10 mouse cellular contexts compared by ENCODE assay signal in genomic region chr3:107582875-107583767, GRCm38 (mm10). TPM values are rescaled to one million over a fixed set of nuclear protein-coding genes. Genes with fewer than 3 reads are reported as not detected.
DNase-seq lines count a peak whose midpoint lies in the region; ATAC-seq and TF ChIP-seq lines count a peak whose summit lies in the region.
"Had no signal": no experiment of that assay in that cellular context is flagged by ENCODE, and none has a peak within 500 bp of the region (broad histone marks: within the 10 kb centered on the region; RNA-seq: fewer than 3 reads in every experiment).

No protein-coding gene starts in this region.

- peaks cover 84% of the 10 kb centered on the region for H3K27me3 ChIP-seq in heart, embryonic 16.5 days (ENCODE audit: control insufficient read depth, insufficient read depth, low read length)
- peaks cover 57% of the 10 kb centered on the region for H3K27me3 ChIP-seq in small intestine, adult 2 months (ENCODE audit: control insufficient read depth, insufficient read depth, low read length)

- H3K9me3 ChIP-seq in heart, embryonic 16.5 days (replicated peaks; ENCODE audit: control insufficient read depth, low read length) = no peaks in the 10 kb centered on the region

- peak; percentile 41 for DNase-seq in adrenal gland, postnatal 14 days
- DNase-seq in adrenal gland, adult 8-10 months = no peak
- DNase-seq in R1 (ENCODE audit: low read depth, low spot score) (peak; percentile 32), liver (peak; percentile 4)
- no peak for DNase-seq in layer of hippocampus, adult 11-12 months (ENCODE audit: low spot score)

- peaks cover 7% of the 10 kb centered on the region; the same call in 1 of the 2 replicates for H3K4me1 ChIP-seq in heart, embryonic 16.5 days (ENCODE audit: control insufficient read depth, insufficient read depth, low read length)
- peaks cover 5% of the 10 kb centered on the region for H3K4me1 ChIP-seq in small intestine, adult 2 months (ENCODE audit: control insufficient read depth, insufficient read depth, insufficient read length, low read length)

- ATAC-seq in heart, embryonic 16.5 days (replicated peaks; ENCODE audit: extremely low read depth, insufficient read depth, low FRiP score) = no peak
- no peak for ATAC-seq in megakaryocyte progenitor cell, adult 5-6 weeks (replicated peaks; ENCODE audit: poor library complexity)

- peak overlapping the region; percentile 54 for H3K4me3 ChIP-seq in heart, embryonic 16.5 days (ENCODE audit: low read length)
- H3K4me3 ChIP-seq in small intestine, adult 2 months (ENCODE audit: low read depth, low read length) = peak overlapping the region; percentile 40

- peak overlapping the region; percentile 77 for H3K4me2 ChIP-seq in heart, embryonic 16.5 days (ENCODE audit: low read depth, low read length)

- peak overlapping the region; percentile 57 for H3K9ac ChIP-seq in heart, embryonic 16.5 days (ENCODE audit: low read length)

- 2% methylated on average over 65 of the region's 65 CpGs for WGBS in heart, embryonic 16.5 days
- 3% methylated on average over 65 of the region's 65 CpGs for WGBS in small intestine, adult 2 months

- H3K36me3 ChIP-seq in heart, embryonic 16.5 days (ENCODE audit: control insufficient read depth, insufficient read depth) = no peaks in the 10 kb centered on the region
- no peaks in the 10 kb centered on the region for H3K36me3 ChIP-seq in small intestine, adult 2 months (ENCODE audit: control insufficient read depth, insufficient read depth, low read length)

- TF ChIP-seq CTCF in small intestine, adult 2 months (IDR thresholded peaks at IDR 0.05; ENCODE audit: extremely low read depth, insufficient read length, insufficient replicate concordance, low read depth, low read length) = no peak

- H3K27ac ChIP-seq in heart, embryonic 16.5 days (ENCODE audit: low read length) = no peak overlapping the region
- H3K27ac ChIP-seq in small intestine, adult 2 months (ENCODE audit: insufficient read depth, low read depth, low read length) = no peak overlapping the region

- TF ChIP-seq POLR2A in small intestine, adult 2 months (IDR thresholded peaks at IDR 0.05; ENCODE audit: low read depth, low read length) = no peak

RNA-seq across cellular contexts. Expression of gene Alx3, which starts 11.7 kb away (rescaled TPM):
- total RNA-seq in adrenal gland, postnatal 14 days (2021) = not detected in 2 replicates
- not detected for total RNA-seq in adrenal gland, adult 8-10 months (2022)
- 0.10 and 0.26 TPM in 2 replicates for polyA plus RNA-seq in heart, embryonic 16.5 days (2015; fragmentation: Nextera tagmentation; extraction: Ambion mirVana)
- polyA plus RNA-seq in small intestine, adult 2 months (2012; rRNA removed) = not detected in 2 replicates
- total RNA-seq in megakaryocyte progenitor cell, adult 5-6 weeks (2015) = not detected in 2 replicates
- not detected in 2 replicates for total RNA-seq in megakaryocyte progenitor cell, adult 5-6 weeks (2017)
- polyA plus RNA-seq: spleen, adult 2 months had no signal

RNA-seq across cellular contexts. Expression of gene Ubl4b, which starts 28.2 kb away (rescaled TPM):
- total RNA-seq in adrenal gland, postnatal 14 days (2021) = not detected in 2 replicates
- total RNA-seq in adrenal gland, adult 8-10 months (2022) = not detected
- 0.11 TPM in 1 of 2 replicates, not detected in the other for polyA plus RNA-seq in heart, embryonic 16.5 days (2015; fragmentation: Nextera tagmentation; extraction: Ambion mirVana)
- polyA plus RNA-seq in small intestine, adult 2 months (2012; rRNA removed) = not detected in 2 replicates
- not detected in 2 replicates for total RNA-seq in megakaryocyte progenitor cell, adult 5-6 weeks (2015)
- not detected in 2 replicates for total RNA-seq in megakaryocyte progenitor cell, adult 5-6 weeks (2017)
- polyA plus RNA-seq: cortical plate, adult 2 months; spleen, adult 2 months had no signal

RNA-seq across cellular contexts. Expression of gene Gm10961, which starts 48.0 kb away (rescaled TPM):
- total RNA-seq in adrenal gland, postnatal 14 days (2021) = not detected in 2 replicates
- not detected for total RNA-seq in adrenal gland, adult 8-10 months (2022)
- polyA plus RNA-seq in heart, embryonic 16.5 days (2015; fragmentation: Nextera tagmentation; extraction: Ambion mirVana) = not detected in 2 replicates
- polyA plus RNA-seq in small intestine, adult 2 months (2012; rRNA removed) = not detected in 2 replicates
- not detected in 2 replicates for total RNA-seq in megakaryocyte progenitor cell, adult 5-6 weeks (2015)
- not detected in 2 replicates for total RNA-seq in megakaryocyte progenitor cell, adult 5-6 weeks (2017)
- polyA plus RNA-seq: cortical plate, adult 2 months; spleen, adult 2 months had no signal

RNA-seq across cellular contexts. Expression of gene Strip1, which starts 48.4 kb away (rescaled TPM):
- total RNA-seq in adrenal gland, postnatal 14 days (2021) = 33.5 TPM in 2 replicates
- 10 to 100 TPM; 30.1 to 40.2 (median 36.0) TPM for total RNA-seq in adrenal gland, adult 8-10 months (2022)
- polyA plus RNA-seq in heart, embryonic 16.5 days (2015; fragmentation: Nextera tagmentation; extraction: Ambion mirVana) = 32.2 and 36.5 TPM in 2 replicates
- polyA plus RNA-seq in small intestine, adult 2 months (2012; rRNA removed) = 26.0 and 46.9 TPM in 2 replicates
- total RNA-seq in megakaryocyte progenitor cell, adult 5-6 weeks (2015) = 18.5 and 19.7 TPM in 2 replicates
- 18.5 and 26.1 TPM in 2 replicates for total RNA-seq in megakaryocyte progenitor cell, adult 5-6 weeks (2017)

Comparison
In these comparisons a context has a peak if more than half of its experiments do, and no peak if none do; other contexts are left out.
1. DNase-seq: peak in adrenal gland, postnatal 14 days (single experiment), R1 (single experiment) and liver (single experiment); none in adrenal gland, adult 8-10 months (single experiment) and layer of hippocampus, adult 11-12 months (single experiment).